Mouse (Mus musculus): ENCODE results near the gene Nt5m. TPM values are rescaled to one million over a fixed set of nuclear protein-coding genes. Genes with fewer than 3 reads are reported as not detected.

Nt5m gene
- polyA plus RNA-seq (2016; fragmentation: Nextera tagmentation; extraction: Ambion mirVana): 35.7 and 36.2 TPM in 2 replicates

DNA sequence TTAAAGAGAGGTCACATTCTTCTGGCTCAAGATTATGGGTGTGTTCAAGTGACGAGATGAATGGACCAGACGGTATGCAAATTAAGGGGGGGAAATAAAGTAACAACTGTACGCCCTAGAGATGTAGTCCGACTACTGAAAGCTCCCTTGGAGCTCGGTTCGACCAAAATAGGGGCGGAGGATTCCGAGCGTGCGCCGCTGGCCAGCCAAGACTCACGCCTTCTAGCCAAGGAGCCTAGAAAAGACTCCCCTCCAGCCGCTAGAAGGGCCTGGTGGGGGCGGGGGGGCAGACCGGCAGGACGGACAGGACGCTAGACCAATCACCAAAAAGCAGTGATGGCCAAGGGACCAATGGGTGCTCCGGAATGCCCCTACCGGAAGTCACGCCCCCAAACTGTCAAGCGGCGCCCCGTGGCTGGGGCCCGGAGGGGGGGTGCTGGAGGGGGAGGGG is at the start of gene Nt5m:
Gene Nt5m, plus strand, starts transcription at position 440 of the 451 bp plus-strand sequence.
- H3K9me3 ChIP-seq (replicated peaks): no peaks in the 10 kb centered on the region
- WGBS: 0% methylated on average over 24 of the region's 24 CpGs
- H3K27me3 ChIP-seq (replicated peaks): no peaks in the 10 kb centered on the region
- H3K36me3 ChIP-seq: peaks cover 23% of the 10 kb centered on the region
- peak within 1 kb of the TSS; percentile 92 for H3K9ac ChIP-seq
- ATAC-seq (ENCODE audit: insufficient number of reproducible peaks, low FRiP score): peak; percentile 99
- H3K27ac ChIP-seq (ENCODE audit: poor library complexity, severe bottlenecking): peak within 1 kb of the TSS; percentile 96
- peak within 1 kb of the TSS; percentile 72 for H3K4me2 ChIP-seq
- peak within 1 kb of the TSS; percentile 91 for H3K4me3 ChIP-seq
- H3K4me1 ChIP-seq (replicated peaks): peaks cover 18% of the 10 kb centered on the region

DNA sequence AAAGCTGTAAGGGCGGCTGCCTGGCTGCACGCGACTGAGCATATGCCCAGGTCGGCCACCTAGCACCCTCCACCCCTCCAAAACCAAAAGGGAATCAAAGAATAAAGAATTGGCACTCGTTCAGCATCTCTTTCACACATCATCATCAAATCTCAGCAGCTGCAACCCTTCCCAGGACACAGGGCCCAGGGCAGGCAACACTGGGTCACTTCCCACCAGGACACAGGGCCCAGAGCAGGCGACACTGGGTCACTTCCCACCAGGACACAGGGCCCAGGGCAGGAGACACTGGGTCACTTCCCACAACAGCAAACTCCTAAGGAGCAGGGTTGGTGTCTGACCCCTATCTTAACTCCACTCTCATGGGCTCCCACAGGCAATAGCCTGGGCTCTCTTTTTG is 45.9 kb upstream of the Nt5m start:
- no peaks in the 10 kb centered on the region for H3K9me3 ChIP-seq (replicated peaks)
- no peak for ATAC-seq (ENCODE audit: insufficient number of reproducible peaks, low FRiP score)
- 90% methylated on average over 6 of the region's 6 CpGs for WGBS
- peaks cover 72% of the 10 kb centered on the region for H3K36me3 ChIP-seq
- no peak overlapping the region for H3K4me2 ChIP-seq
- H3K4me3 ChIP-seq: no peak overlapping the region
- H3K27me3 ChIP-seq (replicated peaks): no peaks in the 10 kb centered on the region
- no peaks in the 10 kb centered on the region for H3K4me1 ChIP-seq (replicated peaks)
- no peak overlapping the region for H3K27ac ChIP-seq (ENCODE audit: poor library complexity, severe bottlenecking)
- no peak overlapping the region for H3K9ac ChIP-seq

- Histone ChIP-seq H3K36me3 (peaks cover 96% of the 10 kb centered on the region), H3K4me1 (replicated peaks) (no peaks in the 10 kb centered on the region), H3K27me3 (replicated peaks) (no peaks in the 10 kb centered on the region), H3K9me3 (replicated peaks) (no peaks in the 10 kb centered on the region), H3K4me3 (no peak overlapping the region), H3K4me2 (no peak overlapping the region), H3K9ac (no peak overlapping the region), H3K27ac (ENCODE audit: poor library complexity, severe bottlenecking) (no peak overlapping the region)
- ATAC-seq (ENCODE audit: insufficient number of reproducible peaks, low FRiP score): no peak
- WGBS: 91% methylated on average over 10 of the region's 10 CpGs
Observed at GRCm38 (mm10) chr11:59800412-59800811, 38.8 kb upstream of the Nt5m start.

DNA sequence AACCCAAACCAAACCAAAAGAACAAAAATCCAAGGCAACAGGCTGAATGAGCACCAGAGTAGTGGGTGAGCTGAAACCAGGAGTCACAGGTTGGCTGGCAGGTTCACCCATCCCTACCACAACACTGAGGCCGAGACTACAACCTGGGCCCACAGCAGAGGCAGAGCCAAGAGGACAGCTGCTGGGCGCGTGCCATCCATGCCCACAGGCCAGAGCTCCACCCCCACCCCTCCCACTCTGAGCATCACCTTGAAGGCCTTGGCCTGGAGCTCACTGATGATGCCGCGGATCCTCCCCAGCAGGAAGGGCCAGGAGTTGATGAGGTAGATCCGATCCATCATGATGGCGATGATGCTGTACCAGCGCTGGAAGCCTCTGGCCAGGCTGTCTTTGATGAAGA is 37.4 kb upstream of the Nt5m start:
- Histone ChIP-seq H3K27me3 (replicated peaks) (no peaks in the 10 kb centered on the region), H3K9ac (no peak overlapping the region), H3K9me3 (replicated peaks) (no peaks in the 10 kb centered on the region), H3K36me3 (peaks cover 96% of the 10 kb centered on the region), H3K27ac (ENCODE audit: poor library complexity, severe bottlenecking) (no peak overlapping the region), H3K4me2 (no peak overlapping the region), H3K4me3 (no peak overlapping the region), H3K4me1 (replicated peaks) (no peaks in the 10 kb centered on the region)
- 92% methylated on average over 8 of the region's 8 CpGs for WGBS
- no peak for ATAC-seq (ENCODE audit: insufficient number of reproducible peaks, low FRiP score)

DNA sequence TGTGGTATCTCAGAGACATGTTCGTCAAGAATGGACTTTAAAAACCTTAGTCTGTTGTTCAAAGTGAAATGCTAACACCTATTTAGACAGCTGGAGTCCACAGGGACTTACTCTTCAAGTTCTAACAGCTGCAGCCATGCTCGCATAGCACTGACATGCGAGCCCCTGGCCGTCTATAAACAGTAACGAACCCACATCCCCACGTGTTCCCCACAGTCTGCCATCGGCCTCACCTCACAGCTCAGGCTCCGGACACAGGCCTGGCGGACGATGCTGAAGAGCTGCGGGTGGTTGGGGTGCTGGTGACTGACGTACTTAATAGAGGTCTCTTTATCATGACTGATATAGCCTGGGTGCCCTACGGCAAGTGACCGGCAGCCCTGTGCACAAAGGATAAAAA is 35.7 kb upstream of the Nt5m start:
- Histone ChIP-seq H3K27ac (ENCODE audit: poor library complexity, severe bottlenecking) (no peak overlapping the region), H3K27me3 (replicated peaks) (no peaks in the 10 kb centered on the region), H3K4me3 (no peak overlapping the region), H3K9me3 (replicated peaks) (no peaks in the 10 kb centered on the region), H3K9ac (no peak overlapping the region), H3K36me3 (peaks cover 92% of the 10 kb centered on the region), H3K4me2 (no peak overlapping the region), H3K4me1 (replicated peaks) (peaks cover 4% of the 10 kb centered on the region)
- 86% methylated on average over 14 of the region's 14 CpGs for WGBS
- no peak for ATAC-seq (ENCODE audit: insufficient number of reproducible peaks, low FRiP score)

GRCm38 (mm10) chr11:59804409-59805110 is 34.7 kb upstream of the Nt5m start:
- peaks cover 81% of the 10 kb centered on the region for H3K36me3 ChIP-seq
- no peaks in the 10 kb centered on the region for H3K9me3 ChIP-seq (replicated peaks)
- H3K27me3 ChIP-seq (replicated peaks): no peaks in the 10 kb centered on the region
- H3K4me1 ChIP-seq (replicated peaks): peaks cover 8% of the 10 kb centered on the region
- H3K27ac ChIP-seq (ENCODE audit: poor library complexity, severe bottlenecking): no peak overlapping the region
- no peak overlapping the region for H3K4me2 ChIP-seq
- ATAC-seq (ENCODE audit: insufficient number of reproducible peaks, low FRiP score): no peak
- H3K4me3 ChIP-seq: no peak overlapping the region
- no peak overlapping the region for H3K9ac ChIP-seq
- WGBS: 89% methylated on average over 22 of the region's 22 CpGs

GRCm38 (mm10) chr11:59805256-59805655 is 34.0 kb upstream of the Nt5m start:
- Histone ChIP-seq H3K4me3 (no peak overlapping the region), H3K27me3 (replicated peaks) (no peaks in the 10 kb centered on the region), H3K4me2 (no peak overlapping the region), H3K27ac (ENCODE audit: poor library complexity, severe bottlenecking) (no peak overlapping the region), H3K9me3 (replicated peaks) (no peaks in the 10 kb centered on the region), H3K36me3 (peaks cover 75% of the 10 kb centered on the region), H3K9ac (no peak overlapping the region), H3K4me1 (replicated peaks) (peaks cover 8% of the 10 kb centered on the region)
- WGBS: 83% methylated on average over 1 of the region's 1 CpGs
- ATAC-seq (ENCODE audit: insufficient number of reproducible peaks, low FRiP score): no peak

DNA sequence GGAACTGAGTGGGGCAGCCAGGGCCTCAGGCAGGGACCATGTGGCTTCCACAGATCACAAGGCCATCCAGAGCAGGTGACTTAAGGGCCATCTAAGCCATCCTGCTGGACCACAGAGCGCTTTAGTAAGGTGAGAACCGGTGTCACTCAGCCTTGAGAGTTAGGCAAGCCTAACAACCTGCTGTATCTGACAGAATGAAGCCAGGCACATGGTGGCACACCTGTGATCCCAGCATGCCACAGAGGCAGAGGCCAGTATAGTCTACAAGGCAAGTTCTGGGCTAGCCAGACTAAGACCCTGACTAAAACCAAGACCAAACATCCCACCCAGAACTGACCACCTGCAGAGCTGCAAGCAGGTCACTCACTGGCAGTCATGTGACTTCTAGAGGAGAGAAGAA is 33.6 kb upstream of the Nt5m start:
- 87% methylated on average over 2 of the region's 2 CpGs for WGBS
- no peak for ATAC-seq (ENCODE audit: insufficient number of reproducible peaks, low FRiP score)

GRCm38 (mm10) chr11:59808170-59808960 is 30.9 kb upstream of the Nt5m start:
- Histone ChIP-seq H3K4me1 (replicated peaks) (peaks cover 15% of the 10 kb centered on the region), H3K9me3 (replicated peaks) (no peaks in the 10 kb centered on the region), H3K4me3 (peak overlapping the region; percentile 76), H3K27ac (ENCODE audit: poor library complexity, severe bottlenecking) (peak overlapping the region; percentile 98), H3K9ac (peak overlapping the region; percentile 92; the same call in 1 of the 2 replicates), H3K36me3 (peaks cover 44% of the 10 kb centered on the region), H3K4me2 (peak overlapping the region; percentile 78), H3K27me3 (replicated peaks) (no peaks in the 10 kb centered on the region)
- 65% methylated on average over 14 of the region's 14 CpGs for WGBS
- ATAC-seq (ENCODE audit: insufficient number of reproducible peaks, low FRiP score): no peak

More for the DNA sequence above, 33.6 kb upstream of the Nt5m start:
- Histone ChIP-seq H3K36me3 (peaks cover 71% of the 10 kb centered on the region), H3K27ac (ENCODE audit: poor library complexity, severe bottlenecking) (no peak overlapping the region), H3K27me3 (replicated peaks) (no peaks in the 10 kb centered on the region), H3K4me1 (replicated peaks) (peaks cover 8% of the 10 kb centered on the region), H3K9ac (no peak overlapping the region), H3K4me3 (no peak overlapping the region), H3K9me3 (replicated peaks) (no peaks in the 10 kb centered on the region), H3K4me2 (no peak overlapping the region)

GRCm38 (mm10) chr11:59809071-59809669 is 30.1 kb upstream of the Nt5m start:
- Histone ChIP-seq H3K27me3 (replicated peaks) (no peaks in the 10 kb centered on the region), H3K27ac (ENCODE audit: poor library complexity, severe bottlenecking) (peak overlapping the region; percentile 98), H3K36me3 (peaks cover 37% of the 10 kb centered on the region), H3K9ac (peak overlapping the region; percentile 92), H3K4me2 (peak overlapping the region; percentile 78), H3K4me1 (replicated peaks) (peaks cover 15% of the 10 kb centered on the region), H3K4me3 (peak overlapping the region; percentile 76), H3K9me3 (replicated peaks) (no peaks in the 10 kb centered on the region)
- WGBS: under 1% methylated on average over 15 of the region's 15 CpGs
- peak; percentile 77 for ATAC-seq (ENCODE audit: insufficient number of reproducible peaks, low FRiP score)
